Mouse (Mus musculus): Measurements from ENCODE around the gene Nsun4.

- no peak for TF ChIP-seq CTCF (IDR thresholded peaks at IDR 0.05; ENCODE audit: low read depth)
- TF ChIP-seq EP300 (IDR thresholded peaks at IDR 0.05; ENCODE audit: low read depth) = peak; percentile 41; the same call in 1 of the 2 replicates
These were observed at the start of gene Nsun4 for GRCm38 (mm10) chr4:116053399-116053961.

Measured in liver, postnatal 0 days (tissue).